Mouse (Mus musculus) heart, postnatal 0 days (tissue): ENCODE measurements around the gene Tprgl. TPM values are rescaled to one million over a fixed set of nuclear protein-coding genes. Genes with fewer than 3 reads are reported as not detected.
A peak's percentile ranks its signal among the peaks of the same experiment; 100 is the strongest.

Experiments used
- ATAC-seq: fragments of 200-750 bp; cut with Nextera tagmentation; 2 replicates; pipeline ENCODE4 v1.8.0; 2017; ENCODE audit warnings: low read depth, moderate number of reproducible peaks, moderate library complexity; ENCODE audit not compliant: insufficient read depth
- DNase-seq: peaks from one replicate; pipeline ENCODE4 v3.0.0-alpha.2; 2016; ENCODE audit warnings: low spot score
- H3K27ac ChIP-seq: fragments of 300-500 bp; sonication (generic); 2 replicates; pipeline ENCODE4 v1.5.1; 2014; ENCODE audit warnings: low read depth, mild to moderate bottlenecking
- H3K27me3 ChIP-seq: fragments of 300-500 bp; sonication (generic); 2 replicates; pipeline ENCODE4 v1.6.1; 2014; ENCODE audit warnings: low read length, mixed read lengths; ENCODE audit not compliant: control insufficient read depth, insufficient read depth
- H3K36me3 ChIP-seq: fragments of 300-500 bp; sonication (generic); replicated peaks from 2 replicates; pipeline ENCODE4 v1.6.1; 2014; ENCODE audit warnings: low read length, mixed read lengths; ENCODE audit not compliant: control insufficient read depth, insufficient read depth
- H3K4me1 ChIP-seq: fragments of 300-500 bp; sonication (generic); 2 replicates; pipeline ENCODE4 v1.6.1; 2014; ENCODE audit warnings: antibody characterized with exemption; ENCODE audit not compliant: control insufficient read depth, insufficient read depth
- H3K4me2 ChIP-seq: fragments of 300-500 bp; sonication (generic); 2 replicates; pipeline ENCODE4 v1.6.1; 2014; ENCODE audit warnings: low read depth, mild to moderate bottlenecking, low read length, moderate library complexity
- H3K4me3 ChIP-seq: fragments of 300-500 bp; sonication (generic); 2 replicates; pipeline ENCODE4 v1.5.1; 2014; ENCODE audit warnings: low read depth, low read length
- H3K9ac ChIP-seq: fragments of 300-500 bp; sonication (generic); replicated peaks from 2 replicates; pipeline ENCODE4 v1.6.1; 2014; ENCODE audit warnings: low read depth, low read length, mixed read lengths
- H3K9me3 ChIP-seq: fragments of 300-500 bp; sonication (generic); replicated peaks from 2 replicates; pipeline ENCODE4 v1.6.1; 2016; ENCODE audit warnings: low read length; ENCODE audit not compliant: control insufficient read depth
- CTCF ChIP-seq: IDR thresholded peaks from 2 replicates; pipeline ENCODE4 v1.5.1; 2016; ENCODE audit warnings: antibody characterized with exemption, control low read depth, low read depth
- EP300 ChIP-seq: IDR thresholded peaks from 2 replicates; pipeline ENCODE4 v1.6.1; 2016; ENCODE audit warnings: antibody characterized with exemption, low read depth
- WGBS: fragments of 180-500 bp; shearing (Covaris S2); extraction: QIAGEN DNeasy Blood & Tissue Kit; methylation state at CpG from one replicate; pipeline ENCODE4 v1.1.7; 2014; 5-methylcytosine and 5-hydroxymethylcytosine counted together
- polyA plus RNA-seq: library from polyadenylated mRNA; unstranded; fragments of >200 nt; fragmentation: Nextera tagmentation; extraction: Ambion mirVana; gene quantifications from 2 replicates; pipeline ENCODE4 v1.2.1, GENCODE M21; 2015
- total RNA-seq: library from RNA; depleted of rRNA; stranded (reverse); fragments of >200 nt; gene quantifications from 2 replicates; pipeline ENCODE4 v1.2.3, GENCODE M21; 2014; ENCODE audit warnings: low replicate concordance

Tprgl gene
- total and polyA plus RNA-seq, 2 experiments from 2014 or later, result 116 to 123 TPM

- no peak overlapping the region for H3K27ac ChIP-seq
- no peak overlapping the region for H3K4me3 ChIP-seq
- DNase-seq (no peak), ATAC-seq (no peak)
- H3K9me3 ChIP-seq, result no peaks in the 10 kb centered on the region
- peaks cover 5% of the 10 kb centered on the region; the same call in 1 of the 2 replicates for H3K4me1 ChIP-seq
- WGBS, result 55% methylated on average over 7 of the region's 7 CpGs
- no peaks in the 10 kb centered on the region for H3K27me3 ChIP-seq
- H3K36me3 ChIP-seq, result no peaks in the 10 kb centered on the region
- H3K4me2 ChIP-seq, result no peak overlapping the region
- 0 out of 2 replicates have a peak overlapping the region, but pooled peaks have one; percentile 12 for H3K9ac ChIP-seq
- no peak for TF ChIP-seq CTCF
- no peak for TF ChIP-seq EP300
These were observed 44.1 kb upstream of the Tprgl start for GRCm38 (mm10) chr4:154204532-154204931.

- no peak for ATAC-seq
- Histone ChIP-seq H3K27me3 (no peaks in the 10 kb centered on the region), H3K27ac (no peak overlapping the region), H3K36me3 (no peaks in the 10 kb centered on the region), H3K9ac (no peak overlapping the region), H3K9me3 (no peaks in the 10 kb centered on the region), H3K4me3 (no peak overlapping the region), H3K4me1 (peaks cover 5% of the 10 kb centered on the region; the same call in 1 of the 2 replicates), H3K4me2 (no peak overlapping the region)
- 83% methylated on average over 5 of the region's 5 CpGs for WGBS
- no peak for DNase-seq
- TF ChIP-seq CTCF, result no peak
- TF ChIP-seq EP300, result no peak
These were observed 41.0 kb upstream of the Tprgl start for GRCm38 (mm10) chr4:154201511-154201910.

GRCm38 (mm10) chr4:154198377-154198961, 38.0 kb upstream of the Tprgl start:
- 59% methylated on average over 7 of the region's 7 CpGs for WGBS
- H3K9me3 ChIP-seq, result no peaks in the 10 kb centered on the region
- H3K36me3 ChIP-seq, result no peaks in the 10 kb centered on the region
- no peak for ATAC-seq
- no peak for DNase-seq
- no peaks in the 10 kb centered on the region for H3K27me3 ChIP-seq
- no peak overlapping the region for H3K4me2 ChIP-seq
- H3K4me1 ChIP-seq, result no peaks in the 10 kb centered on the region
- H3K4me3 ChIP-seq, result no peak overlapping the region
- no peak for TF ChIP-seq CTCF
- TF ChIP-seq EP300, result no peak
- H3K27ac ChIP-seq, result no peak overlapping the region
- no peak overlapping the region for H3K9ac ChIP-seq

- H3K36me3 ChIP-seq, result no peaks in the 10 kb centered on the region
- no peak overlapping the region for H3K4me2 ChIP-seq
- TF ChIP-seq EP300, result no peak
- no peak for TF ChIP-seq CTCF
- ATAC-seq (no peak), DNase-seq (no peak)
- no peaks in the 10 kb centered on the region for H3K9me3 ChIP-seq
- no peak overlapping the region for H3K9ac ChIP-seq
- no peaks in the 10 kb centered on the region for H3K4me1 ChIP-seq
- 59% methylated on average over 6 of the region's 6 CpGs for WGBS
- H3K27me3 ChIP-seq, result no peaks in the 10 kb centered on the region
- no peak overlapping the region for H3K27ac ChIP-seq
- H3K4me3 ChIP-seq, result no peak overlapping the region
These were observed 37.5 kb upstream of the Tprgl start for GRCm38 (mm10) chr4:154197961-154198360.

- no peak for DNase-seq
- H3K4me1 ChIP-seq, result no peaks in the 10 kb centered on the region; the same call in 1 of the 2 replicates
- 54% methylated on average over 8 of the region's 8 CpGs for WGBS
- H3K9me3 ChIP-seq, result no peaks in the 10 kb centered on the region
- H3K27me3 ChIP-seq, result no peaks in the 10 kb centered on the region
- no peaks in the 10 kb centered on the region for H3K36me3 ChIP-seq
- peak; percentile 17; the same call in 1 of the 2 replicates for ATAC-seq
- TF ChIP-seq CTCF, result no peak
- no peak overlapping the region for H3K4me2 ChIP-seq
- H3K9ac ChIP-seq, result no peak overlapping the region
- no peak overlapping the region for H3K4me3 ChIP-seq
- H3K27ac ChIP-seq, result no peak overlapping the region
These were observed 28.5 kb upstream of the Tprgl start for GRCm38 (mm10) chr4:154188948-154189347.

GRCm38 (mm10) chr4:154186002-154186537, 25.6 kb upstream of the Tprgl start:
- TF ChIP-seq CTCF, result no peak
- no peak for TF ChIP-seq EP300
- Histone ChIP-seq H3K4me3 (no peak overlapping the region), H3K27ac (no peak overlapping the region), H3K4me2 (no peak overlapping the region), H3K4me1 (no peaks in the 10 kb centered on the region; the same call in 1 of the 2 replicates), H3K9me3 (no peaks in the 10 kb centered on the region), H3K27me3 (no peaks in the 10 kb centered on the region), H3K9ac (no peak overlapping the region), H3K36me3 (no peaks in the 10 kb centered on the region)
- DNase-seq, result no peak
- no peak for ATAC-seq
- WGBS, result 56% methylated on average over 11 of the region's 11 CpGs
